Mouse (Mus musculus) spleen, postnatal 14 days (tissue): ENCODE measurements around the gene Il1rap.

Experiments used
- DNase-seq, 2 experiments: peaks; one replicate each; pipeline ENCODE4 v3.0.0; 2021 to 2022; ENCODE audit warnings: low spot score in 2 of 2

Gene Il1rap

GRCm38 (mm10) chr16:26728139-26728538, 146.6 kb downstream of the Il1rap start:
- no peak for DNase-seq

- DNase-seq, result no peak
Measured at GRCm38 (mm10) chr16:26730941-26731340, 149.4 kb downstream of the Il1rap start.

GRCm38 (mm10) chr16:26732566-26732965, 151.1 kb downstream of the Il1rap start:
- DNase-seq, result no peak

GRCm38 (mm10) chr16:26755381-26756155, 174.1 kb downstream of the Il1rap start:
- DNase-seq, result no peak

- DNase-seq, result no peak
Measured at GRCm38 (mm10) chr16:26775976-26776375, 194.5 kb downstream of the Il1rap start.

- DNase-seq, result no peak
Measured at GRCm38 (mm10) chr16:26777132-26777531, 195.6 kb downstream of the Il1rap start.
